Mouse (Mus musculus) liver, embryonic 13.5 days (tissue): ENCODE measurements at regions not wholly inside any gene's neighbourhood (a gene's known extent, or its start where the extent isn't known, plus 50 kb on each side); places are given as distances from the start of the nearest gene placed in this dataset.

Experiments used
- ATAC-seq: fragments of 200-750 bp; cut with Nextera tagmentation; 2 replicates; pipeline ENCODE4 v1.8.0; 2017; ENCODE audit warnings: low read depth, mild to moderate bottlenecking, moderate number of reproducible peaks, moderate library complexity
- DNase-seq: peaks from one replicate; pipeline ENCODE4 v3.0.0; 2022
- H3K27ac ChIP-seq: fragments of 300-500 bp; sonication (generic); 2 replicates; pipeline ENCODE4 v1.5.1; 2015; ENCODE audit warnings: moderate library complexity, mild to moderate bottlenecking, inconsistent platforms
- H3K27me3 ChIP-seq: fragments of 300-500 bp; sonication (generic); 2 replicates; pipeline ENCODE4 v1.6.1; 2015; ENCODE audit warnings: mild to moderate bottlenecking, inconsistent platforms
- H3K36me3 ChIP-seq: fragments of 300-500 bp; sonication (generic); 2 replicates; pipeline ENCODE4 v1.6.1; 2015; ENCODE audit warnings: mild to moderate bottlenecking, inconsistent platforms
- H3K4me1 ChIP-seq: fragments of 300-500 bp; sonication (generic); replicated peaks from 2 replicates; pipeline ENCODE4 v1.6.1; 2015; ENCODE audit warnings: inconsistent platforms
- H3K4me2 ChIP-seq: fragments of 300-500 bp; sonication (generic); 2 replicates; pipeline ENCODE4 v1.6.1; 2015; ENCODE audit warnings: inconsistent platforms, mild to moderate bottlenecking, moderate library complexity
- H3K4me3 ChIP-seq: fragments of 300-500 bp; sonication (generic); replicated peaks from 2 replicates; pipeline ENCODE4 v1.5.1; 2015; ENCODE audit warnings: mild to moderate bottlenecking, inconsistent platforms
- H3K9ac ChIP-seq: fragments of 300-500 bp; sonication (generic); 2 replicates; pipeline ENCODE4 v1.6.1; 2015; ENCODE audit warnings: mild to moderate bottlenecking, inconsistent platforms
- H3K9me3 ChIP-seq: fragments of 300-500 bp; sonication (generic); replicated peaks from 2 replicates; pipeline ENCODE4 v1.6.1; 2016; ENCODE audit warnings: inconsistent platforms
- WGBS: fragments of 180-500 bp; shearing (Covaris S2); methylation state at CpG from one replicate; pipeline ENCODE4 v1.1.7; 2015; ENCODE audit not compliant: insufficient replicate concordance; 5-methylcytosine and 5-hydroxymethylcytosine counted together

- Histone ChIP-seq H3K9ac (no peak overlapping the region), H3K9me3 (no peaks in the 10 kb centered on the region), H3K4me3 (no peak overlapping the region), H3K4me2 (no peak overlapping the region), H3K27me3 (no peaks in the 10 kb centered on the region), H3K4me1 (no peaks in the 10 kb centered on the region), H3K36me3 (no peaks in the 10 kb centered on the region), H3K27ac (no peak overlapping the region)
- ATAC-seq, result no peak
- no peak for DNase-seq
- WGBS, result 40% methylated on average over 2 of the region's 2 CpGs
Measured at GRCm38 (mm10) chr7:36155576-36155975, 352.8 kb upstream of the Zfp507 start.

DNA sequence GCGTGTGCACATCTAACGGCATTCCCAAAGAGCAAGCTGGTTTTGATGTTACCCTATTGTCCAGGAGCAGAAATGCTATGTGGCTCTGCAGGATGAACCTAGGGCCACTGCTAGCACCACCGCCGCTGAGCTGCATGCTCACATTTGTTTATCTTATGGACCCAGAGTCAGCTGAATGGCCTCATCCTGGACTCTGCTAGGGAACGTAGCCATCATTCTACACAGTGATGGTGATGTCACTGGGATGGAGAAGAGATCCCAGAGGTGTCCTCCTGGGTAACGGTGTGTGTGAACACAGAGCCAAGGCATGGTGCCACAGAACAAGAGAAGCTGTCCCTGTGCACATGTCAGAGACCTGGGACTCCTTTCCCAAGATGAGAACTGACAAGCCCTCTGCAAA lies 352.4 kb upstream of the Zfp507 start:
- Histone ChIP-seq H3K27ac (no peak overlapping the region), H3K9me3 (no peaks in the 10 kb centered on the region), H3K9ac (no peak overlapping the region), H3K4me1 (no peaks in the 10 kb centered on the region), H3K27me3 (no peaks in the 10 kb centered on the region), H3K36me3 (no peaks in the 10 kb centered on the region), H3K4me2 (no peak overlapping the region), H3K4me3 (no peak overlapping the region)
- 69% methylated on average over 6 of the region's 6 CpGs for WGBS
- DNase-seq, result no peak
- ATAC-seq, result no peak

GRCm38 (mm10) chr7:36150871-36151560 lies 348.2 kb upstream of the Zfp507 start:
- H3K4me2 ChIP-seq, result no peak overlapping the region
- no peaks in the 10 kb centered on the region for H3K9me3 ChIP-seq
- no peak for ATAC-seq
- no peak overlapping the region for H3K27ac ChIP-seq
- H3K36me3 ChIP-seq, result no peaks in the 10 kb centered on the region
- no peak overlapping the region for H3K9ac ChIP-seq
- no peak overlapping the region for H3K4me3 ChIP-seq
- H3K4me1 ChIP-seq, result no peaks in the 10 kb centered on the region
- H3K27me3 ChIP-seq, result no peaks in the 10 kb centered on the region
- DNase-seq, result no peak
- 39% methylated on average over 12 of the region's 12 CpGs for WGBS

DNA sequence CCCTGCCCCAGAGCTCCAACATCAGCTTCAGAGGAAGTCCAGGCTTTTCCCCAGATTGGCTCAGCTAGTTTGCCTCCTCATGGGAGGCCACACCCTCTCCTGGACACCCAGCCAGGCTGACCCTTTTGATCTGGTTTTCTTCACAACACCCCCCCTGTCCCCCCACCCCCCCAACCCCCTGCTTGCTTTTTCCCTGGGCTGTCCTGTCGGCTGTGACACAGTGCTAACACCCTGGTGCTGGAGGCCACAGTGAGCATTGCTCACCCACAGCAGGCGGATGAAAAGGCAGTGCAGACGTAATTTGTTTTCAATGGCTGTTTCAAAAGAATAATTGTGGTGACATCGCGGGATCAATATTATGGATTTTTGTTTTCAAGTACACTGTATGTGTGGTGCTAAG lies 333.8 kb upstream of the Zfp507 start:
- Histone ChIP-seq H3K9me3 (no peaks in the 10 kb centered on the region), H3K4me2 (no peak overlapping the region), H3K27ac (no peak overlapping the region), H3K4me1 (no peaks in the 10 kb centered on the region), H3K36me3 (no peaks in the 10 kb centered on the region), H3K27me3 (no peaks in the 10 kb centered on the region), H3K4me3 (no peak overlapping the region), H3K9ac (no peak overlapping the region)
- DNase-seq, result no peak
- WGBS, result 37% methylated on average over 5 of the region's 5 CpGs
- no peak for ATAC-seq

DNA sequence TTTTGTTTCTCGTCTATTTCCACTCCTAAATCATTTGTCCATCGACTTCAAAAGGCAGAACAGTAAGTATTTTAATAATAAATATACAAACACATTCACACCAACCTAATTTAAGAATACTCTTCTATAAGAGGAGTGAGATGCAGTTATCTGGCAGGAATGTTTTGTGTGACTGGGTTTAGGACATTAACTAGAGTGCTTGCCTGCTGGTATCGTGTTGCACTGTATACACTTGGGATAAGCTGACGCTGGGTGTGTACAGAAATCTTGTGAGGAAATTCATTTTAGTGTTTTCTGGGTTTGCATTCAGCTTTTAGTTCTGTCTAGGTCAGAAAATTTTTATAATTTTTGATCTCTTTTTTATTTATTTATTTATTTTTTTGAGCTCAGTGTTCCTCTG lies 331.8 kb upstream of the Zfp507 start:
- no peak for DNase-seq
- Histone ChIP-seq H3K4me1 (no peaks in the 10 kb centered on the region), H3K27me3 (no peaks in the 10 kb centered on the region), H3K36me3 (no peaks in the 10 kb centered on the region), H3K4me3 (no peak overlapping the region), H3K9me3 (no peaks in the 10 kb centered on the region), H3K9ac (no peak overlapping the region), H3K27ac (no peak overlapping the region), H3K4me2 (no peak overlapping the region)
- ATAC-seq, result no peak
- WGBS, result 59% methylated on average over 4 of the region's 4 CpGs

- H3K4me2 ChIP-seq, result no peak overlapping the region
- no peaks in the 10 kb centered on the region for H3K27me3 ChIP-seq
- no peak for DNase-seq
- no peak overlapping the region for H3K27ac ChIP-seq
- no peak for ATAC-seq
- 36% methylated on average over 8 of the region's 8 CpGs for WGBS
- no peaks in the 10 kb centered on the region for H3K36me3 ChIP-seq
- H3K9ac ChIP-seq, result no peak overlapping the region
- H3K9me3 ChIP-seq, result no peaks in the 10 kb centered on the region
- no peaks in the 10 kb centered on the region for H3K4me1 ChIP-seq
- H3K4me3 ChIP-seq, result no peak overlapping the region
Measured at GRCm38 (mm10) chr7:36133658-36134143, 330.9 kb upstream of the Zfp507 start.

- ATAC-seq, result no peak
- 74% methylated on average over 11 of the region's 11 CpGs for WGBS
- Histone ChIP-seq H3K27me3 (no peaks in the 10 kb centered on the region), H3K9ac (no peak overlapping the region), H3K36me3 (no peaks in the 10 kb centered on the region), H3K4me1 (no peaks in the 10 kb centered on the region), H3K4me2 (no peak overlapping the region), H3K4me3 (no peak overlapping the region), H3K27ac (no peak overlapping the region), H3K9me3 (no peaks in the 10 kb centered on the region)
- no peak for DNase-seq
Measured at GRCm38 (mm10) chr7:36133026-36133425, 330.2 kb upstream of the Zfp507 start.

DNA sequence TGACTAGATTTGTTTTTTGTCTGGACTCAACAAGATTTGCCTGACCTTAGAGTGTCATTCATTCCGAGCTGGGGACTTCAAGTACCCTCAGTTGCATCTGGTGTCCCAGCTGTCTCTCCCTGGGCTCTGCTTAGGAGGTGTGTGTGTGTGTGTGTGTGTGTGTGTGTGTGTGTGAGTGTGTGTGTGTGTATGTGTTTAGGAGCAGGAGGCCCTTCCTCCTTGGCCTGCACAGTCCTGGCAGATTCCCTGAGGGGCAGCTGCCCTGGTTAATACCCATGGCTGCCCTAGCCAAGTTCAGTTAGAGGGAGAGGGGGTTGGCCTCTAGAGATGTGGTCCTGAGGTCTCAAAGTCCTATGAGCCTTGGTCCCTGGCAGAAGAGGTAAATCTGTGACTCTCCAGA lies 329.8 kb upstream of the Zfp507 start:
- Histone ChIP-seq H3K4me1 (no peaks in the 10 kb centered on the region), H3K36me3 (no peaks in the 10 kb centered on the region), H3K9me3 (no peaks in the 10 kb centered on the region), H3K27me3 (no peaks in the 10 kb centered on the region), H3K27ac (no peak overlapping the region), H3K4me3 (no peak overlapping the region), H3K9ac (no peak overlapping the region), H3K4me2 (no peak overlapping the region)
- ATAC-seq (no peak), DNase-seq (no peak)
- WGBS, result 42% methylated on average over 1 of the region's 1 CpGs

DNA sequence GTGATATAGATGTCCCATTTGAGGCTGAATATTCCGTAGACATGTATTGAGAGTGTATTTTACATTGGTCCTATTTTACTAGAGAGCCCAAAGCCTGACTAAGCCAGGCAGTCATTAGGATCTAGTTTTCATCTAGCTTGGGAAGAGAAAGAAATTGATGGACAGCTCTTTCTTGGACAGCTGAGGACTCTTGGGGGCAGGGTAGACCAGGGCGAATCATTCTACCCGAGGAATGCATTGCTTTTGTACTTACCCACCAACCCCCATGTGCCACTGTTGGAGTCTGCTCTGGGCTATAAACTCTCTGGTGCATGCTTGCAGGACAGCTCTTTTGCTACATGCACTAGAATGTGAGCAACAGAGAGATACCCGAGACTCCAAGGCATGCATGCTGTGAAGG lies 294.3 kb upstream of the Zfp507 start:
- Histone ChIP-seq H3K27ac (no peak overlapping the region), H3K9me3 (0 out of 2 replicates have a peak, but pooled peaks cover 7% of the 10 kb centered on the region), H3K36me3 (no peaks in the 10 kb centered on the region), H3K9ac (no peak overlapping the region), H3K4me1 (no peaks in the 10 kb centered on the region), H3K27me3 (no peaks in the 10 kb centered on the region), H3K4me2 (no peak overlapping the region), H3K4me3 (no peak overlapping the region)
- DNase-seq, result no peak
- 70% methylated on average over 4 of the region's 4 CpGs for WGBS
- ATAC-seq, result no peak

DNA sequence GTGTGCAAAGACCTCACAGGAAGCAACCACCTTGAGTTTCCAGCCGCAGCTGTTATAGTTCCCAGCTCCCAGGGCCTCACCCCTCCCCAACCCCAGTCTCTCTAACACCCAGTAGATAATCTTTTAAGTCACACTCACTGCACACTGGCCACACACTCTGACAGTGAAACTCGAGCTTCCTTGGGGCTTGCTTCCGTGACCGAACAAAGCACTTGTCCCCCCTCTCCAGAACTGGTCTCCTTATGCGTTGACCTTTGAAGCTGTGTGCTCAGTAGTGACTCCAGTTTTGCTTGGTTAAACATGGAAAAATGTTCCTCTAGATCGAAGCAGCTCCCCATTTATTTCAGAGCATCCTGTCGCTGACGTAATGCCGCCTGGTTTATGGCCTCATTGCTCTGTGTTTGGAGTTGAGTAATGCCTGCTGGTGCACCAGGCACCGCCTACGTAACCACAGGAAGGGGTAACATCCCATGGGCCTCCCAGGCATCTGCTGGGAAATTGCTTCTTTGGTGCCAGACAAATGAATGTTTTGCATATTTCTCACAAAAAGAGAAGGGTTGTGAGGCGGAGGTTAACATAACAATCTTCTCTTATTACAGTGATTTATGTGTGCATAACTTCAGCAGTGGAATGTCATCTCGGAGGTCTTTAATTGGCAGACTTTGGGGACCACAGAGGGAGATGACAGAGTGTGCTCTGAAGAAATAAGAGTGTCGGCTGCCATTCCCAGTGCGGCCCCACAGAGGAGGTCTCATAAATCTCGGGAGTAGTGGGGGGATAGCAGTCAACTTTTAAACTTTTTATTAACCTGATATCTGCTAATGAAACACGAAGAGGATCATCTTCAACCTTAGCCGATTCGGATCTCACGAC lies 292.7 kb upstream of the Zfp507 start:
- H3K9me3 ChIP-seq, result 0 out of 2 replicates have a peak, but pooled peaks cover 7% of the 10 kb centered on the region
- no peak overlapping the region for H3K9ac ChIP-seq
- no peak overlapping the region for H3K27ac ChIP-seq
- DNase-seq, result no peak
- H3K36me3 ChIP-seq, result no peaks in the 10 kb centered on the region
- H3K4me3 ChIP-seq, result no peak overlapping the region
- H3K4me2 ChIP-seq, result no peak overlapping the region
- WGBS, result 60% methylated on average over 20 of the region's 20 CpGs
- no peaks in the 10 kb centered on the region for H3K4me1 ChIP-seq
- ATAC-seq, result no peak
- no peaks in the 10 kb centered on the region for H3K27me3 ChIP-seq

DNA sequence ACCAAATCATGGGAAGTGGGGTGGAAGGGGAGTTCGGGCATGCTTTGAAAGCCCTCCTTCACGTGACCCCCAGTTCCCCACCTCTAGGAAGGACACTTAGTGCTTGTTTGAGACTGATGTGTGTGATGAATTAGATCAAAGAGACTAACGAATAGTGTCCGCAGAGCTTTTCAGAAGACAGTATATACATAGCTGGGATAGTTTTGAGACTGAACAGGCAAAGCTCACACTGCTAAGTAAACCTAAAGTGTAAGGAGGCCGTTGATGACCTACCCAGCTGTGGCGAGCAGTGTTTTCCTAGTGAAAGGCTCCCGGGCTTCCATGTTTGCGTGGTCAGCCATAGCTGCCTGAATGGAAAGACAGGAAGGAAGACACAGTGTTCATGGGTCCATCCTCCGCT lies 288.3 kb upstream of the Zfp507 start:
- no peak for DNase-seq
- WGBS, result 64% methylated on average over 9 of the region's 9 CpGs
- H3K27ac ChIP-seq, result no peak overlapping the region

More for the DNA sequence above, 288.3 kb upstream of the Zfp507 start:
- Histone ChIP-seq H3K4me2 (no peak overlapping the region), H3K27me3 (no peaks in the 10 kb centered on the region), H3K9me3 (0 out of 2 replicates have a peak, but pooled peaks cover 1% of the 10 kb centered on the region), H3K36me3 (no peaks in the 10 kb centered on the region), H3K4me1 (no peaks in the 10 kb centered on the region), H3K9ac (no peak overlapping the region), H3K4me3 (no peak overlapping the region)
- ATAC-seq, result no peak
